Mouse (Mus musculus) kidney, postnatal 36 days (tissue): Measurements from ENCODE around the gene Mark1.

Experiments
- DNase-seq, 2 experiments: peaks; one replicate each; pipeline ENCODE4 v3.0.0; 2021 to 2022; ENCODE audit warnings: mixed read lengths in 2 of 2

Gene Mark1

DNA sequence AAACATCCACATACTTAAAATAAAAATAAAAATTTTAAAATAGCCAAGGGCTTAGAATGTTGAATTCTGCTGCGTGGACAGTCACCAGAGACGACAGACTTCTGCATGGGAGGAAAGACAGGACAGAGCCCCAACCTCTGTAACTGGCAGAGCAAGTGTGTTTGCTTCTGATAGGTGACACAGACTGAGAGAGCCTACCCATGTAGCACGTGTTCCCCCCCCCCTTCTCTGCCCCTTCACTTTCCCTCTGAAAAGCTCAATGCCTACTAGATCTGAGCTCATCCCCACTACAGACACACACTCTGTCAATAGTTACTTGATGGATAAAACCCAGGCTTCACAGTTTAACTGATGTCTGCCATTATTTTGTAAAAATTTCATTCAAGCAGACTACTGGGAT, 152.4 kb downstream of the Mark1 start:
- no peak for DNase-seq
